In genomic region chr14:99584144-99584543, GRCm38 (mm10) we compare ENCODE assay signal across 15 mouse cellular contexts.
DNase-seq lines count a peak whose midpoint lies in the region; ATAC-seq and TF ChIP-seq lines count a peak whose summit lies in the region.
"Had no signal": no experiment of that assay in that cellular context is flagged by ENCODE, and none has a peak within 500 bp of the region (broad histone marks: within the 10 kb centered on the region; RNA-seq: fewer than 3 reads in every experiment).

No protein-coding gene starts in this region.

- WGBS in heart, embryonic 12.5 days = 33% methylated on average over 7 of the region's 7 CpGs
- WGBS in heart, embryonic 10.5 days = 37% methylated on average over 7 of the region's 7 CpGs
- 31% methylated on average over 7 of the region's 7 CpGs for WGBS in intestine, embryonic 15.5 days
- WGBS in lung, postnatal 0 days = 20% methylated on average over 7 of the region's 7 CpGs
- WGBS in stomach, embryonic 16.5 days = 24% methylated on average over 7 of the region's 7 CpGs
- 61% methylated on average over 7 of the region's 7 CpGs for WGBS in midbrain, embryonic 16.5 days

- no peak for TF ChIP-seq EP300 in lung, postnatal 0 days (IDR thresholded peaks at IDR 0.05)

- TF ChIP-seq CTCF in lung, postnatal 0 days (IDR thresholded peaks at IDR 0.05) = no peak

- DNase-seq in heart, embryonic 10.5 days (ENCODE audit: low spot score) = no peak
- DNase-seq in lung, postnatal 0 days (ENCODE audit: low spot score) = peak; percentile 85
- no peak for DNase-seq in cerebellum, adult 11-12 months
- no peak for DNase-seq in embryo, embryonic 10.5 days (ENCODE audit: low spot score)
- DNase-seq: adrenal gland, adult 2 months; kidney, adult 18-20 months; kidney, postnatal 4 days; liver, embryonic 13.5 days; midbrain, embryonic 14.5 days; retina, postnatal 1 day; right cerebral cortex, postnatal 4 days had no signal

- no peaks in the 10 kb centered on the region for H3K27me3 ChIP-seq in heart, embryonic 12.5 days (replicated peaks)
- H3K27me3 ChIP-seq in heart, embryonic 10.5 days (ENCODE audit: insufficient read depth, poor library complexity, severe bottlenecking) = no peaks in the 10 kb centered on the region
- no peaks in the 10 kb centered on the region for H3K27me3 ChIP-seq in intestine, embryonic 15.5 days (replicated peaks)
- no peaks in the 10 kb centered on the region for H3K27me3 ChIP-seq in lung, postnatal 0 days (replicated peaks; ENCODE audit: insufficient read depth, low read length)
- no peaks in the 10 kb centered on the region for H3K27me3 ChIP-seq in stomach, embryonic 16.5 days (ENCODE audit: control insufficient read depth, insufficient read depth, low read length)
- H3K27me3 ChIP-seq in midbrain, embryonic 16.5 days (ENCODE audit: control insufficient read depth, insufficient read depth, low read depth, low read length) = no peaks in the 10 kb centered on the region
- H3K27me3 ChIP-seq: liver, embryonic 13.5 days had no signal

- H3K4me1 ChIP-seq in heart, embryonic 12.5 days (replicated peaks) = peaks cover 10% of the 10 kb centered on the region; the same call in 1 of the 2 replicates
- peaks cover 9% of the 10 kb centered on the region for H3K4me1 ChIP-seq in heart, embryonic 10.5 days
- H3K4me1 ChIP-seq in intestine, embryonic 15.5 days (replicated peaks) = 0 out of 2 replicates have a peak, but pooled peaks cover 6% of the 10 kb centered on the region
- H3K4me1 ChIP-seq in lung, postnatal 0 days (ENCODE audit: insufficient read depth, low read depth, low read length) = no peaks in the 10 kb centered on the region
- peaks cover 10% of the 10 kb centered on the region for H3K4me1 ChIP-seq in stomach, embryonic 16.5 days (ENCODE audit: control insufficient read depth, insufficient read depth, low read length)
- H3K4me1 ChIP-seq in midbrain, embryonic 16.5 days (ENCODE audit: control insufficient read depth, insufficient read depth, low read length) = peaks cover 6% of the 10 kb centered on the region
- H3K4me1 ChIP-seq: liver, embryonic 13.5 days had no signal

- H3K9me3 ChIP-seq in heart, embryonic 12.5 days (replicated peaks) = no peaks in the 10 kb centered on the region
- no peaks in the 10 kb centered on the region for H3K9me3 ChIP-seq in heart, embryonic 10.5 days
- H3K9me3 ChIP-seq in intestine, embryonic 15.5 days = no peaks in the 10 kb centered on the region
- H3K9me3 ChIP-seq in lung, postnatal 0 days (ENCODE audit: low read length) = no peaks in the 10 kb centered on the region
- no peaks in the 10 kb centered on the region for H3K9me3 ChIP-seq in stomach, embryonic 16.5 days (replicated peaks; ENCODE audit: control insufficient read depth, low read length)
- H3K9me3 ChIP-seq in midbrain, embryonic 16.5 days (replicated peaks; ENCODE audit: control insufficient read depth, low read length, poor library complexity, severe bottlenecking) = no peaks in the 10 kb centered on the region
- H3K9me3 ChIP-seq: liver, embryonic 13.5 days had no signal

- H3K4me2 ChIP-seq in heart, embryonic 12.5 days = 0 out of 2 replicates have a peak overlapping the region, but pooled peaks have one; percentile 2
- peak overlapping the region; percentile 26; the same call in 1 of the 2 replicates for H3K4me2 ChIP-seq in intestine, embryonic 15.5 days (replicated peaks)
- peak overlapping the region; percentile 23 for H3K4me2 ChIP-seq in lung, postnatal 0 days (replicated peaks; ENCODE audit: low read depth, low read length)
- peak overlapping the region; percentile 30; the same call in 1 of the 2 replicates for H3K4me2 ChIP-seq in stomach, embryonic 16.5 days (ENCODE audit: low read depth, low read length)
- H3K4me2 ChIP-seq in midbrain, embryonic 16.5 days (ENCODE audit: low read length) = no peak overlapping the region
- H3K4me2 ChIP-seq: liver, embryonic 13.5 days had no signal

- H3K27ac ChIP-seq in heart, embryonic 12.5 days (ENCODE audit: poor library complexity, severe bottlenecking) = no peak overlapping the region
- H3K27ac ChIP-seq in heart, embryonic 10.5 days = no peak overlapping the region
- peak overlapping the region; percentile 48 for H3K27ac ChIP-seq in intestine, embryonic 15.5 days
- peak overlapping the region; percentile 27; the same call in 1 of the 2 replicates for H3K27ac ChIP-seq in lung, postnatal 0 days (ENCODE audit: low read length)
- H3K27ac ChIP-seq in stomach, embryonic 16.5 days (ENCODE audit: low read length) = peak overlapping the region; percentile 86
- H3K27ac ChIP-seq in midbrain, embryonic 16.5 days (ENCODE audit: low read length) = no peak overlapping the region
- H3K27ac ChIP-seq: liver, embryonic 13.5 days had no signal

- H3K36me3 ChIP-seq in heart, embryonic 12.5 days = no peaks in the 10 kb centered on the region
- no peaks in the 10 kb centered on the region for H3K36me3 ChIP-seq in heart, embryonic 10.5 days
- no peaks in the 10 kb centered on the region for H3K36me3 ChIP-seq in intestine, embryonic 15.5 days
- H3K36me3 ChIP-seq in lung, postnatal 0 days (ENCODE audit: insufficient read depth, low read length) = no peaks in the 10 kb centered on the region
- H3K36me3 ChIP-seq in stomach, embryonic 16.5 days (ENCODE audit: control insufficient read depth, insufficient read depth, low read length) = no peaks in the 10 kb centered on the region
- no peaks in the 10 kb centered on the region for H3K36me3 ChIP-seq in midbrain, embryonic 16.5 days (ENCODE audit: control insufficient read depth, insufficient read depth, low read length)
- H3K36me3 ChIP-seq: liver, embryonic 13.5 days had no signal

- H3K9ac ChIP-seq in heart, embryonic 12.5 days = no peak overlapping the region
- H3K9ac ChIP-seq in intestine, embryonic 15.5 days = no peak overlapping the region
- no peak overlapping the region for H3K9ac ChIP-seq in lung, postnatal 0 days (replicated peaks; ENCODE audit: low read depth)
- peak overlapping the region; percentile 27 for H3K9ac ChIP-seq in stomach, embryonic 16.5 days (ENCODE audit: low read length)
- H3K9ac ChIP-seq in midbrain, embryonic 16.5 days (ENCODE audit: low read depth, low read length) = no peak overlapping the region
- H3K9ac ChIP-seq: liver, embryonic 13.5 days had no signal

- no peak overlapping the region for H3K4me3 ChIP-seq in heart, embryonic 12.5 days
- H3K4me3 ChIP-seq in heart, embryonic 10.5 days = no peak overlapping the region
- no peak overlapping the region for H3K4me3 ChIP-seq in intestine, embryonic 15.5 days (replicated peaks)
- no peak overlapping the region for H3K4me3 ChIP-seq in lung, postnatal 0 days (ENCODE audit: low read depth, low read length)
- no peak overlapping the region for H3K4me3 ChIP-seq in stomach, embryonic 16.5 days (replicated peaks; ENCODE audit: low read length)
- H3K4me3 ChIP-seq in midbrain, embryonic 16.5 days (ENCODE audit: low read depth, low read length) = no peak overlapping the region
- H3K4me3 ChIP-seq: liver, embryonic 13.5 days had no signal

- ATAC-seq in heart, embryonic 12.5 days (ENCODE audit: insufficient number of reproducible peaks, low FRiP score) = no peak
- no peak for ATAC-seq in intestine, embryonic 15.5 days
- peak; percentile 81 for ATAC-seq in lung, postnatal 0 days
- ATAC-seq in stomach, embryonic 16.5 days (ENCODE audit: insufficient read depth, low FRiP score) = peak; percentile 70; the same call in 1 of the 2 replicates
- no peak for ATAC-seq in midbrain, embryonic 16.5 days

Comparison
In these comparisons a context has a peak if more than half of its experiments do, and no peak if none do; other contexts are left out.
1. ATAC-seq: peak in lung, postnatal 0 days (single experiment) and stomach, embryonic 16.5 days (single experiment); none in heart, embryonic 12.5 days (single experiment), intestine, embryonic 15.5 days (single experiment) and midbrain, embryonic 16.5 days (single experiment).
2. H3K27ac ChIP-seq: peak in intestine, embryonic 15.5 days (single experiment), lung, postnatal 0 days (single experiment) and stomach, embryonic 16.5 days (single experiment); none in heart, embryonic 12.5 days (single experiment), heart, embryonic 10.5 days (single experiment) and midbrain, embryonic 16.5 days (single experiment).